Mouse (Mus musculus): Measurements from ENCODE around the gene Marc1. TPM values are rescaled to one million over a fixed set of nuclear protein-coding genes. Genes with fewer than 3 reads are reported as not detected.
A peak's percentile ranks its signal among the peaks of the same experiment; 100 is the strongest.

The Marc1 gene
- polyA plus RNA-seq, 1 experiment from 2014 or later = 0.14 TPM

GRCm38 (mm10) chr1:184817768-184818167 is 6.7 kb upstream of the Marc1 start:
- no peak overlapping the region for H3K9ac ChIP-seq (replicated peaks)
- no peaks in the 10 kb centered on the region for H3K27me3 ChIP-seq
- H3K4me2 ChIP-seq (replicated peaks) = no peak overlapping the region
- WGBS = 86% methylated on average over 6 of the region's 6 CpGs
- H3K9me3 ChIP-seq = no peaks in the 10 kb centered on the region
- no peak for ATAC-seq (ENCODE audit: low FRiP score, low read depth)
- no peak overlapping the region for H3K4me3 ChIP-seq
- H3K27ac ChIP-seq (replicated peaks) = no peak overlapping the region
- peaks cover 16% of the 10 kb centered on the region; the same call in 1 of the 2 replicates for H3K36me3 ChIP-seq
- 0 out of 2 replicates have a peak, but pooled peaks cover 3% of the 10 kb centered on the region for H3K4me1 ChIP-seq

DNA sequence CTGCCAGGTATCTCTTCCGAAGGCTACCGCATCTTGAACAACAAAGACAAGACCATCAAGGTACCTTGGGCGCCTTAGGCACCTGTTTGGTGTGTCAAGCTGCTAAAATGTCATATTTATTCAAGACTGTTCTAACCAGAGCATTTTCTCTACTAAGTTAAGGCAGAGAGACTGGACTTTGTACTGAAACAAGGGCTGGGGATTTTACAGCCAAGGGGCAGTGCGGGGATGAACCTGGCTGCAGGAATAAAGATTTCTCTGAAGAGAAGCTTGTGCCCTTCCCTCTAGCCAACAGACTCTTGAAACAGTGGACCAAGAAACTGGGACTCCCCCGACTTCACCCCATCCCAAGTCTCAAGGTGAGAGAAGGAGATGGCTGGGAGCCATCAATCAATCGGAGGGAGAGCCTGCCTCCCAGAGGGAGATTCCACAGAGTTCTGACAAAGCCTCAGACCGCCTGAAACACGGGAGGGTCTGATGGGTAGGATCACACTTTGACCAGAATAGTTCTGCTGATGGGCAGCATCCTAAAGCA is 670 bp upstream of the Marc1 start:
- 80% methylated on average over 8 of the region's 8 CpGs for WGBS
- H3K4me1 ChIP-seq = peaks cover 11% of the 10 kb centered on the region
- H3K4me3 ChIP-seq = no peak overlapping the region
- H3K9me3 ChIP-seq = no peaks in the 10 kb centered on the region
- no peak overlapping the region for H3K4me2 ChIP-seq (replicated peaks)
- no peaks in the 10 kb centered on the region for H3K36me3 ChIP-seq
- peaks cover 39% of the 10 kb centered on the region for H3K27me3 ChIP-seq
- H3K27ac ChIP-seq (replicated peaks) = no peak overlapping the region
- ATAC-seq (ENCODE audit: low FRiP score, low read depth) = no peak
- H3K9ac ChIP-seq (replicated peaks) = no peak overlapping the region

DNA sequence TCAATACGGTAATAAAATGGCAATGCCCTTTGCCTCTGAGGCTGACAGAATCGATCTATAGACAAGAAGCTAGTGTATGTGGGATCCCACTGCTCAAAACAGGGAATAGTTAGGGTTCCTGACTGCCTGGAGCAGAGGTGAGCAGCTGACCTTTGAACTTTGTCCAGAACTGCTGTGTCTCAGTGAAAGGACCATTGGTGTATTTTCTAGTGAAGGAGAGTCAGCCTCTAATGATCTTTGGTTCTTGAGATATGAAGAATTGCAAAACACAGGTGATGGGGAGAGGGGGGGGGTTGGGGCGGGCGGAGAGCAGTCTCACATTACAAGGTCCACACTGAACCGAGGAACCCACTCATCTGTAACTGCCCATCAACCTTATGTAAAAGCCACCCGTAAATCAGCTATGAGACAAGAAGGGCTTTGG is 1.5 kb downstream of the Marc1 start:
- Histone ChIP-seq H3K4me2 (replicated peaks) (no peak overlapping the region), H3K9ac (replicated peaks) (no peak overlapping the region), H3K36me3 (no peaks in the 10 kb centered on the region), H3K27me3 (peaks cover 39% of the 10 kb centered on the region), H3K27ac (replicated peaks) (no peak overlapping the region), H3K9me3 (no peaks in the 10 kb centered on the region), H3K4me1 (peaks cover 11% of the 10 kb centered on the region), H3K4me3 (no peak overlapping the region)
- no peak for ATAC-seq (ENCODE audit: low FRiP score, low read depth)
- WGBS = 83% methylated on average over 6 of the region's 6 CpGs

- no peak overlapping the region for H3K9ac ChIP-seq (replicated peaks)
- H3K27ac ChIP-seq (replicated peaks) = no peak overlapping the region
- H3K27me3 ChIP-seq = peaks cover 39% of the 10 kb centered on the region
- H3K9me3 ChIP-seq = no peaks in the 10 kb centered on the region
- H3K4me1 ChIP-seq = peaks cover 11% of the 10 kb centered on the region
- H3K4me2 ChIP-seq (replicated peaks) = no peak overlapping the region
- no peak overlapping the region for H3K4me3 ChIP-seq
- no peak for ATAC-seq (ENCODE audit: low FRiP score, low read depth)
- WGBS = 90% methylated on average over 17 of the region's 17 CpGs
- H3K36me3 ChIP-seq = no peaks in the 10 kb centered on the region
Measured at GRCm38 (mm10) chr1:184808418-184809012, 2.6 kb downstream of the Marc1 start.

DNA sequence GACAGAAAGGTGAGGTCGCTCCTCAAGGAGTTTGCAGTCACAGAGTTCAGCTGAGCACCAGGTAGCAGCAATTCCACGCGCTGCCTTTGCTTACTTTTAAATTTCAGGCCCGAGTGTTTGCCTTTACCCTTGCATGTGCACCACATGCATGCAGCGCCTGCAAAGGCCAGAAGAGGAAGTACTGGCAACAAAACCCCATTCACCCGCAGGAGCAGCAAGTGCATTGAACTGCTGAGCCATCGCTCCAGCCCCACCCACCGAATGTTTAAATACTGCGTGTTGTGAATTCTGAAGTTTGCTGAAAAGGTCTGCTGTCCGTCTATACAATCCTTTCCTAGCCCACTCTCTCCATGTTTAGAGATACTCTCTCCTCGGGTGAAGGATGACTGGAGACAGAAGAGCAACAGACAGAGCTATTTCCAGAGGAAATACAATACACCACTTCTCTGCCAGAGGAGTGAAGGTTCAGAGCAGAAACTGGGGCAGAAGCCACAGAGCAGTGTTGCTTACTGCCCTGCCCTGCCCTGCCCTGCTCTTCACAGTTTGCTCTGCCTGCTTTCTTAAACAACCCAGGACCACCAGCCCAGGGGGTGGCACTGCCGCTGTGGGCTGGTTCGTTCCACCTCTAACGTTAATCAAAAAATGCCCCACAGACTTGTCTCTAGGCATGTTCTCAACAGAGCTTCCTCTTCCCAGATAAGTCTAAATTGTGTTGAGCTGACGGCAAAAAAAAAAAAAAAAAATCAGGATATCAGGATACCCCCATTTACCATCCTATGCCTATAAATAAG is 3.3 kb downstream of the Marc1 start:
- Histone ChIP-seq H3K27me3 (peaks cover 39% of the 10 kb centered on the region), H3K4me3 (no peak overlapping the region), H3K9ac (replicated peaks) (no peak overlapping the region), H3K36me3 (no peaks in the 10 kb centered on the region), H3K4me1 (peaks cover 11% of the 10 kb centered on the region), H3K4me2 (replicated peaks) (no peak overlapping the region), H3K9me3 (no peaks in the 10 kb centered on the region), H3K27ac (replicated peaks) (no peak overlapping the region)
- ATAC-seq (ENCODE audit: low FRiP score, low read depth) = no peak
- 73% methylated on average over 15 of the region's 15 CpGs for WGBS

- H3K27ac ChIP-seq (replicated peaks) = no peak overlapping the region
- H3K4me1 ChIP-seq = peaks cover 11% of the 10 kb centered on the region
- H3K27me3 ChIP-seq = peaks cover 34% of the 10 kb centered on the region
- ATAC-seq (ENCODE audit: low FRiP score, low read depth) = no peak
- no peaks in the 10 kb centered on the region for H3K9me3 ChIP-seq
- no peak overlapping the region for H3K9ac ChIP-seq (replicated peaks)
- no peak overlapping the region for H3K4me2 ChIP-seq (replicated peaks)
- H3K4me3 ChIP-seq = no peak overlapping the region
- no peaks in the 10 kb centered on the region for H3K36me3 ChIP-seq
- 81% methylated on average over 7 of the region's 7 CpGs for WGBS
Measured at GRCm38 (mm10) chr1:184807123-184807522, 4.0 kb downstream of the Marc1 start.

DNA sequence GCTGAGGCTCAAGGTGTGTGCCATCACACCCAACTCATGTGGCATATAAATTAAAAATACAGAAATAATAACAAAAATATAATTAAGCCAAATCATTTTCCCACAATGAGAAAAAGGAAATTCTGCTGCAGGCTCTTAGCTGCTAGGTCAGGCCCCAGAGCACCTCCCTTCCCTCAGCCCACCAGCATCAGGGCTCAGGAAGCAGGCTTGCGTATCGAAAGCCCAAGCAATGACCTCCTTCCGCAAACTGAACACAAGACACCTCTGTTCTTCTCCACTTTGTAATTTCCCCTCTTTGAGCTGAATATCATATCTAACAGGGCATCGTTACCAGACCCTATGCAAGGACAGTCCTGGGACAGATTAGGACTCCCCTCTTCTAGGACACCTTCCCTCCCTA is 5.4 kb downstream of the Marc1 start:
- H3K27me3 ChIP-seq = peaks cover 22% of the 10 kb centered on the region
- H3K4me2 ChIP-seq (replicated peaks) = no peak overlapping the region
- H3K36me3 ChIP-seq = no peaks in the 10 kb centered on the region
- no peak overlapping the region for H3K4me3 ChIP-seq
- H3K9ac ChIP-seq (replicated peaks) = no peak overlapping the region
- H3K9me3 ChIP-seq = peaks cover 4% of the 10 kb centered on the region; the same call in 1 of the 2 replicates
- no peak for ATAC-seq (ENCODE audit: low FRiP score, low read depth)
- H3K27ac ChIP-seq (replicated peaks) = no peak overlapping the region
- 94% methylated on average over 4 of the region's 4 CpGs for WGBS
- H3K4me1 ChIP-seq = peaks cover 5% of the 10 kb centered on the region

DNA sequence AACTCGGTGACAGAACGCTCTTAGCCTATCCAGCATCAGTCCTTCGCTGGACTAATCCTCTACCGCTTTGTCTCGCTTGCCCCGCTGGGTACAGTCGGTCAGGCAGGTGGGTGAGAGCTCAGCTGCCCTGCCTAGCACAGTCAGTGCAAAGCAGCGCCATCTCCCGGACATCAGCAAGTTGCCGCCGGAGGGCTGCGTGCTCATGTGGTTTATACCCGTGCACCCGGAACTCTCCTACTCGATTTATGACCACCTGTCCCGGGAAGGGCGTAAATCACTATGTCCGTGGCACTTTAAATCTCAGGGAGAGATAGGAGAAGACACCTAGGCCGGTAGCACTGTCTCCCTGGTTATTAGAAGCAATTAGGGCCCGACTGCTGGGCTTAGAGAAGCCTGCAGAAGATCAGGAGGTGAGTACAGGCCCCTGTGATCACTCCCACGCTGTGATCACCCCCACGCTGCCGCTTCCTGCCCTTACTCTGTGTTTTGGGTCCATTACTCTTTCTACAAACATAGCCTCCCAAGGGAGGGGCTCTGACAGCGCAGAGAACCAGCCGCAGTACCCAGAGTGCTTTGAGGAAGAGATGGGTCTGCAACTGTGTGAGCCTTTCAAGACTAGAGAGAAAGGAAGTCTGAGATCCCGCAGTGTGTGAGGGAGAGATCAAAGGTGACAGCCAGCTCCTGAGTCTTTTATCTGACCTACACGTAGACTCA is 17.8 kb downstream of the Marc1 start:
- no peak overlapping the region; the same call in 1 of the 2 replicates for H3K4me2 ChIP-seq (replicated peaks)
- H3K27me3 ChIP-seq = no peaks in the 10 kb centered on the region; the same call in 1 of the 2 replicates
- ATAC-seq (ENCODE audit: low FRiP score, low read depth) = peak; percentile 68
- H3K9me3 ChIP-seq = no peaks in the 10 kb centered on the region
- H3K36me3 ChIP-seq = no peaks in the 10 kb centered on the region
- WGBS = 22% methylated on average over 27 of the region's 27 CpGs
- H3K4me3 ChIP-seq = no peak overlapping the region
- H3K4me1 ChIP-seq = no peaks in the 10 kb centered on the region
- no peak overlapping the region for H3K9ac ChIP-seq (replicated peaks)
- no peak overlapping the region for H3K27ac ChIP-seq (replicated peaks)

- WGBS = 14% methylated on average over 2 of the region's 2 CpGs
Measured at GRCm38 (mm10) chr1:184791109-184791508, 20.0 kb downstream of the Marc1 start.

GRCm38 (mm10) chr1:184786376-184787151 is 24.5 kb downstream of the Marc1 start:
- Histone ChIP-seq H3K27ac (replicated peaks) (no peak overlapping the region), H3K4me1 (no peaks in the 10 kb centered on the region), H3K36me3 (no peaks in the 10 kb centered on the region), H3K27me3 (no peaks in the 10 kb centered on the region), H3K4me2 (replicated peaks) (no peak overlapping the region), H3K9ac (replicated peaks) (no peak overlapping the region), H3K9me3 (no peaks in the 10 kb centered on the region), H3K4me3 (no peak overlapping the region)
- ATAC-seq (ENCODE audit: low FRiP score, low read depth) = no peak
- whole genome bisulfite sequencing = 69% methylated on average over 13 of the region's 13 CpGs

More at GRCm38 (mm10) chr1:184791109-184791508, 20.0 kb downstream of the Marc1 start:
- H3K27ac ChIP-seq (replicated peaks) = no peak overlapping the region
- no peaks in the 10 kb centered on the region for H3K36me3 ChIP-seq
- H3K9me3 ChIP-seq = no peaks in the 10 kb centered on the region
- no peaks in the 10 kb centered on the region for H3K4me1 ChIP-seq
- H3K27me3 ChIP-seq = no peaks in the 10 kb centered on the region; the same call in 1 of the 2 replicates
- no peak overlapping the region for H3K9ac ChIP-seq (replicated peaks)
- ATAC-seq (ENCODE audit: low FRiP score, low read depth) = no peak
- no peak overlapping the region for H3K4me3 ChIP-seq
- no peak overlapping the region for H3K4me2 ChIP-seq (replicated peaks)

GRCm38 (mm10) chr1:184783641-184784040 is 27.5 kb downstream of the Marc1 start:
- H3K4me2 ChIP-seq (replicated peaks) = no peak overlapping the region
- H3K4me3 ChIP-seq = no peak overlapping the region
- no peak for ATAC-seq (ENCODE audit: low FRiP score, low read depth)
- H3K9ac ChIP-seq (replicated peaks) = no peak overlapping the region
- 81% methylated on average over 4 of the region's 4 CpGs for WGBS
- H3K27ac ChIP-seq (replicated peaks) = no peak overlapping the region
- no peaks in the 10 kb centered on the region for H3K9me3 ChIP-seq
- 0 out of 2 replicates have a peak, but pooled peaks cover 3% of the 10 kb centered on the region for H3K27me3 ChIP-seq
- no peaks in the 10 kb centered on the region for H3K4me1 ChIP-seq
- H3K36me3 ChIP-seq = no peaks in the 10 kb centered on the region
